Mouse (Mus musculus): ENCODE measurements at regions not wholly inside any gene's neighbourhood (a gene's known extent, or its start where the extent isn't known, plus 50 kb on each side); places are given as distances from the start of the nearest gene placed in this dataset.

GRCm38 (mm10) chr1:143074999-143075398 lies 565.5 kb upstream of the B3galt2 start:
- no peak for DNase-seq (ENCODE audit: low spot score in 2 of 2)

GRCm38 (mm10) chr1:143080441-143080840 lies 560.0 kb upstream of the B3galt2 start:
- DNase-seq (ENCODE audit: low spot score in 2 of 2): no peak

- DNase-seq (ENCODE audit: low spot score in 2 of 2): no peak
Measured at GRCm38 (mm10) chr1:143096904-143097303, 543.6 kb upstream of the B3galt2 start.

- DNase-seq (ENCODE audit: low spot score in 2 of 2): no peak
Measured at GRCm38 (mm10) chr1:143098307-143098706, 542.2 kb upstream of the B3galt2 start.

GRCm38 (mm10) chr1:143122185-143122584 lies 518.3 kb upstream of the B3galt2 start:
- DNase-seq (ENCODE audit: low spot score in 2 of 2): no peak

GRCm38 (mm10) chr1:143130257-143130656 lies 510.2 kb upstream of the B3galt2 start:
- no peak for DNase-seq (ENCODE audit: low spot score in 2 of 2)

- no peak for DNase-seq (ENCODE audit: low spot score in 2 of 2)
Measured at GRCm38 (mm10) chr1:143132806-143133205, 507.7 kb upstream of the B3galt2 start.

GRCm38 (mm10) chr1:143145111-143145984 lies 495.1 kb upstream of the B3galt2 start:
- no peak for DNase-seq (ENCODE audit: low spot score in 2 of 2)

- no peak for DNase-seq (ENCODE audit: low spot score in 2 of 2)
Measured at GRCm38 (mm10) chr1:143171286-143171685, 469.2 kb upstream of the B3galt2 start.

- DNase-seq (ENCODE audit: low spot score in 2 of 2): no peak
Measured at GRCm38 (mm10) chr1:143173836-143174235, 466.6 kb upstream of the B3galt2 start.

- DNase-seq (ENCODE audit: low spot score in 2 of 2): no peak
Measured at GRCm38 (mm10) chr1:143192167-143192793, 448.2 kb upstream of the B3galt2 start.

- DNase-seq (ENCODE audit: low spot score in 2 of 2): no peak
Measured at GRCm38 (mm10) chr1:143200213-143200889, 440.1 kb upstream of the B3galt2 start.

GRCm38 (mm10) chr1:143200971-143201370 lies 439.5 kb upstream of the B3galt2 start:
- DNase-seq (ENCODE audit: low spot score in 2 of 2): no peak

GRCm38 (mm10) chr1:143202182-143202581 lies 438.3 kb upstream of the B3galt2 start:
- DNase-seq (ENCODE audit: low spot score in 2 of 2): no peak

GRCm38 (mm10) chr1:143204070-143204469 lies 436.4 kb upstream of the B3galt2 start:
- DNase-seq (ENCODE audit: low spot score in 2 of 2): no peak

- DNase-seq (ENCODE audit: low spot score in 2 of 2): no peak
Measured at GRCm38 (mm10) chr1:143206995-143207394, 433.5 kb upstream of the B3galt2 start.

GRCm38 (mm10) chr1:143207399-143208065 lies 432.9 kb upstream of the B3galt2 start:
- DNase-seq (ENCODE audit: low spot score in 2 of 2): no peak

- DNase-seq (ENCODE audit: low spot score in 2 of 2): no peak
Measured at GRCm38 (mm10) chr1:143217401-143217800, 423.1 kb upstream of the B3galt2 start.

GRCm38 (mm10) chr1:143231969-143232368 lies 408.5 kb upstream of the B3galt2 start:
- DNase-seq (ENCODE audit: low spot score in 2 of 2): no peak

GRCm38 (mm10) chr1:143258470-143259215 lies 381.8 kb upstream of the B3galt2 start:
- no peak for DNase-seq (ENCODE audit: low spot score in 2 of 2)

Data from natural killer cell, adult 2 months (primary cell).